Mouse (Mus musculus) bone marrow macrophage, adult 2 months (primary cell): ENCODE data around the gene Kcnh6.

Source experiments
- CTCF ChIP-seq: IDR thresholded peaks from 2 replicates; pipeline ENCODE4 v1.5.1; 2012; ENCODE audit warnings: low read depth, mild to moderate bottlenecking, low read length, moderate library complexity
- POLR2A ChIP-seq: IDR thresholded peaks from 2 replicates; pipeline ENCODE4 v1.6.1; 2012; ENCODE audit warnings: mild to moderate bottlenecking, low read depth, low read length, borderline replicate concordance

DNA sequence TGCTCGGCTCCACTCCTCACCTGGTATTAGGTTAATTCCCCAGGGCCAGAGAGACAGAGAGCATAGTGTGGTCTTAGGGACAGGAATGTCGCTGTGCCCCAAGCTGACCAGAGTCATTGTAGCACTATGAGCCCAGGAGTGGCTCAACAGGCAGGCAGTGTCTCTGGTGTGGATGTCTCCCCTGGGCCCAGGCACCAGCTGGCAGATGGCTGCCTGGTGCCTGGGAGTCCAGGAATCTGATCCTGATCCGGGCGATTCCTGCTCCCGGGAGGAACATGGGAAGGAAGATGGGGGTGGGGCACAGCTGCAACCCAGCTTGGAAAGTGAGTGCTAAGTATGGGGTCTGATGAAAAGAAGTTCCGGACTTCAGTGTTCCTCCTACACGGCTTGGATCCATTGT lies 4.8 kb downstream of the Kcnh6 start:
- TF ChIP-seq POLR2A (no peak), CTCF (no peak)
